Mouse (Mus musculus): ENCODE data around the gene Phactr1. TPM values are rescaled to one million over a fixed set of nuclear protein-coding genes. Genes with fewer than 3 reads are reported as not detected.

Phactr1 gene
- polyA plus RNA-seq, 1 experiment from 2014 or later = 12.6 TPM

DNA sequence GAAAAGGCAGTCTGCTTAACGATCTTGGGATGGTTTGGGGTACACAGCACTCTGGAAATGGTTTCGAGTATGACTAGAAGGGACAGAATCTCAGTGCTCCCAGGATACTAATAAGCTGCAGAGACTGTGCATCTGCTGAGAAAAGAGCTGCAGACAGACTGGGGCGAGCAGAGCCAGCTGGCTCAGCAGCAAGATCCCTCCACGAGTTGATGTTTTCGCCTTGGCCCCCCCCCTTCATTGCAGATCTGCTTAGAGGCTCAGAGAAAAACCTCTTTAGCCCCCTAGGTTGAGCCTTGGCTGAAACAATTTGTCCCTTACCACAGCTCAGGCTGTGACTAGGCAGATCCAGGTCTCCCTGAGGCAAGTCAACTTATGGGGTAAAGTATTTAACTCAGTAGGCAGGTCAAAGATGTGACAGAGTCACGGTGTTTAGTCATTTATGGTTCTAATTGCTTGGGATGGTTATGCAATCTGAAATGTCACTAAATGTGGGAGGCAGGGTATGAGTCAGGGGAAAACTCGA is 45.3 kb downstream of the Phactr1 start:
- Histone ChIP-seq H3K9me3 (replicated peaks; ENCODE audit: control insufficient read depth, low read length) (no peaks in the 10 kb centered on the region), H3K9ac (replicated peaks; ENCODE audit: low read length) (no peak overlapping the region), H3K27ac (replicated peaks; ENCODE audit: low read depth, low read length) (no peak overlapping the region), H3K36me3 (replicated peaks; ENCODE audit: control insufficient read depth, insufficient read depth, low read depth, low read length) (no peaks in the 10 kb centered on the region), H3K4me2 (ENCODE audit: low read depth, low read length) (no peak overlapping the region), H3K4me3 (ENCODE audit: low read depth, low read length) (no peak overlapping the region), H3K4me1 (ENCODE audit: control insufficient read depth, insufficient read depth, low read length) (no peaks in the 10 kb centered on the region), H3K27me3 (ENCODE audit: control insufficient read depth, insufficient read depth, low read length) (no peaks in the 10 kb centered on the region)
- DNase-seq (ENCODE audit: low spot score) (no peak), ATAC-seq (replicated peaks; ENCODE audit: insufficient number of reproducible peaks, low FRiP score, low TSS enrichment, low read depth) (no peak)
- 62% methylated on average over 7 of the region's 7 CpGs for WGBS

DNA sequence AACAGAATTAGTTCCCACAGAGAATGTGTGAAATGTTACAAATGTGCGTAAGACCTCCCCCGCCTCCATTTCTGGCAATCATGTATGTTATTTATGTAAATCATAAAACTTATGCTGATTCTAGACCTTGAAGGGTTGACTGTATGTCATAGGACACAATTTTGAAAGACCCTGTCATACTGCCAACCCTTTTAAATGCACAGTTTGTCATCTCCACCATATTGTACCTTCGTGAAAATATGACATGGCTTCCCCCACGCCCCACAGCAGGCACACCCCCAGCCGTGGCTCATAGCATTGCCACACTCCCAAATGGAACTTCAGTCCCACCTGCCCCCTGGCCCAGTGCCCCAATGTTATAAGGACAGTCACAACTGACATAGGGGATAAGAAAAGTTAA is 57.1 kb downstream of the Phactr1 start:
- no peaks in the 10 kb centered on the region for H3K4me1 ChIP-seq (ENCODE audit: control insufficient read depth, insufficient read depth, low read length)
- H3K36me3 ChIP-seq (replicated peaks; ENCODE audit: control insufficient read depth, insufficient read depth, low read depth, low read length) = no peaks in the 10 kb centered on the region
- no peak for DNase-seq (ENCODE audit: low spot score)
- H3K4me2 ChIP-seq (ENCODE audit: low read depth, low read length) = no peak overlapping the region
- H3K4me3 ChIP-seq (ENCODE audit: low read depth, low read length) = no peak overlapping the region
- whole genome bisulfite sequencing = 86% methylated on average over 5 of the region's 5 CpGs
- H3K9ac ChIP-seq (replicated peaks; ENCODE audit: low read length) = no peak overlapping the region
- H3K27ac ChIP-seq (replicated peaks; ENCODE audit: low read depth, low read length) = no peak overlapping the region
- H3K27me3 ChIP-seq (ENCODE audit: control insufficient read depth, insufficient read depth, low read length) = no peaks in the 10 kb centered on the region
- ATAC-seq (replicated peaks; ENCODE audit: insufficient number of reproducible peaks, low FRiP score, low TSS enrichment, low read depth) = no peak
- H3K9me3 ChIP-seq (replicated peaks; ENCODE audit: control insufficient read depth, low read length) = no peaks in the 10 kb centered on the region

DNA sequence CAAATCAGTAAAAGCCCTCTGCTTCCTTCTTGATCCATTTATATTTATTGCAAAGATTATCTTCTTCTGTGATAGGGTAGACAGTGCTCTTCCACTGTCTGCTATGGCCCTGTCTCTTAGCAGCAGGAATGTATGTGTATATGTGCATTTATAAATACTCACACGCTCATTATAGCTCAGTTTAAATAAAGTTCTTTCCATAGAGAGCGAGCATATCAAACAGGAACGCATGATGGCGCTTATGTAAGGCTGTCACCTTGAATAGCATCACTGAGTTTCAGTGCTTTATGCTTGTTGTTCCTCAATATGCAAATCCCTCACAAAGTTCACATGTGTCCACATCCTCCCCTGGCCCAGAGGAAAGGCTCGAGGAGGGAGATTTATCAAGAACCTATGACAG is 57.7 kb downstream of the Phactr1 start:
- ATAC-seq (replicated peaks; ENCODE audit: insufficient number of reproducible peaks, low FRiP score, low TSS enrichment, low read depth) = no peak
- H3K4me2 ChIP-seq (ENCODE audit: low read depth, low read length) = no peak overlapping the region
- no peaks in the 10 kb centered on the region for H3K27me3 ChIP-seq (ENCODE audit: control insufficient read depth, insufficient read depth, low read length)
- no peaks in the 10 kb centered on the region for H3K4me1 ChIP-seq (ENCODE audit: control insufficient read depth, insufficient read depth, low read length)
- no peaks in the 10 kb centered on the region for H3K36me3 ChIP-seq (replicated peaks; ENCODE audit: control insufficient read depth, insufficient read depth, low read depth, low read length)
- 86% methylated on average over 5 of the region's 5 CpGs for WGBS
- H3K9ac ChIP-seq (replicated peaks; ENCODE audit: low read length) = no peak overlapping the region
- H3K9me3 ChIP-seq (replicated peaks; ENCODE audit: control insufficient read depth, low read length) = no peaks in the 10 kb centered on the region
- DNase-seq (ENCODE audit: low spot score) = no peak
- no peak overlapping the region for H3K27ac ChIP-seq (replicated peaks; ENCODE audit: low read depth, low read length)
- no peak overlapping the region for H3K4me3 ChIP-seq (ENCODE audit: low read depth, low read length)

DNA sequence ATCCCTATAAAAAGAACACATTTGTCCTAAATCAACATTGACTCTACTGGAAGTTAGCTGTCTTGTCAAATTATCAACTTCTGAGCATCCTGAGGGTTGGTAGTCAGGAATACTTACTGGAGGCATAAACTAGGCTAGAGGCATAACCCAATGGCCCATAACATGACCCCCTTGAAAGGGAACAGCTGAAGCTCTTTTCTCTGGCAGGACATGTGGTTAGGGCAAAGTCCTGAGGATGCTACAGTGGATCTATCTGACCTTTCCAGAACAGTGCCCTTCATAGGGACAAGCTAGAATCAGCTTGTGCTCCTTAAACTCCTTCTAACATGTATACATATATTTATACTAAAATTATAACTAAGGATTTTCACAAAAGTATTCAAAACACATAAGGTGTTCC is 61.8 kb downstream of the Phactr1 start:
- no peak overlapping the region for H3K27ac ChIP-seq (replicated peaks; ENCODE audit: low read depth, low read length)
- ATAC-seq (replicated peaks; ENCODE audit: insufficient number of reproducible peaks, low FRiP score, low TSS enrichment, low read depth) = no peak
- no peaks in the 10 kb centered on the region for H3K27me3 ChIP-seq (ENCODE audit: control insufficient read depth, insufficient read depth, low read length)
- no peaks in the 10 kb centered on the region for H3K4me1 ChIP-seq (ENCODE audit: control insufficient read depth, insufficient read depth, low read length)
- H3K4me3 ChIP-seq (ENCODE audit: low read depth, low read length) = no peak overlapping the region
- no peak overlapping the region for H3K4me2 ChIP-seq (ENCODE audit: low read depth, low read length)
- H3K36me3 ChIP-seq (replicated peaks; ENCODE audit: control insufficient read depth, insufficient read depth, low read depth, low read length) = no peaks in the 10 kb centered on the region
- H3K9ac ChIP-seq (replicated peaks; ENCODE audit: low read length) = no peak overlapping the region
- no peaks in the 10 kb centered on the region for H3K9me3 ChIP-seq (replicated peaks; ENCODE audit: control insufficient read depth, low read length)
- DNase-seq (ENCODE audit: low spot score) = no peak

DNA sequence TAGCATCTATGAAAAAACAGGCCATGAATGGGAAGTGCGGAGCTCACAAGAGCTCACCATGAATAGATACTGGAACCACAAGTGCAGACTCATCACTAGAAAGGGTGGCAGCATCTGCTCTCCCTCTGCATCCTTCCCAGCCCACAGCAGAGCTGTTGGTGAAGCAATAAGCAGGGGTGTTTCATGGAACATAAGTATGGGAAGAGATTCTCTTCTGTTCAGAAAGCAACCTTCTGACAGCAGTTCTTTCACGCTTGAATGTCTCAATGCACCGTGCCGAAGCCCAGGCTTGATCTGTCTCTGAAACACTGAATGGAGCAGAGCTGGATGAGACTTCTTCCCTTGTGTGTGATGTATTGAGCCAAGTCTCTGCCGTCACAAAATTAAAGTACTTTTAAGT is 64.0 kb downstream of the Phactr1 start:
- 75% methylated on average over 5 of the region's 5 CpGs for WGBS
- Histone ChIP-seq H3K4me2 (ENCODE audit: low read depth, low read length) (no peak overlapping the region), H3K27me3 (ENCODE audit: control insufficient read depth, insufficient read depth, low read length) (no peaks in the 10 kb centered on the region), H3K4me3 (ENCODE audit: low read depth, low read length) (no peak overlapping the region), H3K9ac (replicated peaks; ENCODE audit: low read length) (no peak overlapping the region), H3K27ac (replicated peaks; ENCODE audit: low read depth, low read length) (no peak overlapping the region), H3K36me3 (replicated peaks; ENCODE audit: control insufficient read depth, insufficient read depth, low read depth, low read length) (no peaks in the 10 kb centered on the region), H3K9me3 (replicated peaks; ENCODE audit: control insufficient read depth, low read length) (no peaks in the 10 kb centered on the region), H3K4me1 (ENCODE audit: control insufficient read depth, insufficient read depth, low read length) (no peaks in the 10 kb centered on the region)
- DNase-seq (ENCODE audit: low spot score) = no peak
- no peak for ATAC-seq (replicated peaks; ENCODE audit: insufficient number of reproducible peaks, low FRiP score, low TSS enrichment, low read depth)

DNA sequence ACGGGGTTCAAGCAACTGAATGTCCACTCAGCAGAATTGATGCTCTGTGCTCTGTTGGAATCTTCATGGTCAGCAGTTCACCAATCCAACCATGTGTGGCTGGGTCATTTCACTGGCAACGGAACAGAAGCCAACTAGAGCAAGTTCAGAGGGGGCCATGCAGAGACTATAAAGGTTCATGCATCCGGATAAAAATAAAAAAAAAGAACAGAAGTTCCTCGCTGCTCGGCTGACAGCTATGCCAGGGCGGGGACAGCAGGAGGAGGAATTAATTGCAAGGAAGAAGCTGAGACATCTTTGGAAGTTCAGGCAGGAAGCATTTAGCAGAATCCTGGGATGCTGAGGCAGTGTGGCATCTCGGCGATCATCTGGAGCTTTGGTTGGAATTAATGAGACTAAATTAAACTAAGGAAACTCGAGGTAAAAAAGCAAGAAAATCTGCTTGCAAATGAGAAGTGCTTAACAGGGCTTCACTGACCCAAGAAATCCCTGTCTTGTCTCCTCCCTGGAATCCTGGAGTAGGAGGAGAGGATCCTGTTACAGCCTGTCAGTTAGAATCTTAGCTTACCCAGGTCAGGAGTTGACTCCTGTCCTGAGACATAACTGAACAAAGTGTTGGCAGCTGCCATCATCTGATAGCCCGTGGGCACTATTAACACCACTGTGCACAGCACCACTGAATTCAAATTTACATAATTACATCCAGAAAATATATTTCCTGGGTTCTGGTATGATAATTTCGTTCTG is 77.4 kb downstream of the Phactr1 start:
- ATAC-seq (replicated peaks; ENCODE audit: insufficient number of reproducible peaks, low FRiP score, low TSS enrichment, low read depth) = no peak
- no peaks in the 10 kb centered on the region for H3K36me3 ChIP-seq (replicated peaks; ENCODE audit: control insufficient read depth, insufficient read depth, low read depth, low read length)
- 21% methylated on average over 11 of the region's 11 CpGs for WGBS
- no peak overlapping the region for H3K27ac ChIP-seq (replicated peaks; ENCODE audit: low read depth, low read length)
- H3K4me1 ChIP-seq (ENCODE audit: control insufficient read depth, insufficient read depth, low read length) = no peaks in the 10 kb centered on the region
- no peak overlapping the region; the same call in 1 of the 2 replicates for H3K4me2 ChIP-seq (ENCODE audit: low read depth, low read length)
- H3K4me3 ChIP-seq (ENCODE audit: low read depth, low read length) = no peak overlapping the region
- no peak overlapping the region for H3K9ac ChIP-seq (replicated peaks; ENCODE audit: low read length)
- no peaks in the 10 kb centered on the region for H3K9me3 ChIP-seq (replicated peaks; ENCODE audit: control insufficient read depth, low read length)
- peak; percentile 40 for DNase-seq (ENCODE audit: low spot score)
- H3K27me3 ChIP-seq (ENCODE audit: control insufficient read depth, insufficient read depth, low read length) = no peaks in the 10 kb centered on the region

DNA sequence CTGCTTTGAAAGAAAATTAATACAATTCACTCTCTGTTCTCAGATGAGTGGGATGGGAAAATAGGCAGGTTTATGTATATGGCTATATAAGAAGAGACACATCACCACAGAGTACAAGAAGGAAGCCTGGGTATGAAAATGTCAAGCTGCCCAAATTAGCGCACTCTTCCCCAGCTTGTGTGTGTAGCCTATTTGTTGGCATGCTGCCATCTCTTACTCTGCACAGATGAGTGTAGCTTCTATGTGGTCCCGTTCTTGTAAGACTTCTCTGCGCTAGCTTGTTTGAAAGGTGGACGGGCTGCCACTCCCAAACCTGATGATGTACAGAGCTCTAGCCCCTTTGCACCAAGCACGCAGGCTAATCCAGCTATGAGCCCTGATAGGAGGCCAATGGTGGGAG is 78.7 kb downstream of the Phactr1 start:
- no peaks in the 10 kb centered on the region for H3K27me3 ChIP-seq (ENCODE audit: control insufficient read depth, insufficient read depth, low read length)
- H3K4me2 ChIP-seq (ENCODE audit: low read depth, low read length) = no peak overlapping the region
- no peak overlapping the region for H3K4me3 ChIP-seq (ENCODE audit: low read depth, low read length)
- H3K27ac ChIP-seq (replicated peaks; ENCODE audit: low read depth, low read length) = no peak overlapping the region
- no peaks in the 10 kb centered on the region for H3K4me1 ChIP-seq (ENCODE audit: control insufficient read depth, insufficient read depth, low read length)
- 79% methylated on average over 5 of the region's 5 CpGs for WGBS
- no peak overlapping the region for H3K9ac ChIP-seq (replicated peaks; ENCODE audit: low read length)
- no peaks in the 10 kb centered on the region for H3K9me3 ChIP-seq (replicated peaks; ENCODE audit: control insufficient read depth, low read length)
- no peak for DNase-seq (ENCODE audit: low spot score)
- no peaks in the 10 kb centered on the region for H3K36me3 ChIP-seq (replicated peaks; ENCODE audit: control insufficient read depth, insufficient read depth, low read depth, low read length)
- ATAC-seq (replicated peaks; ENCODE audit: insufficient number of reproducible peaks, low FRiP score, low TSS enrichment, low read depth) = no peak

DNA sequence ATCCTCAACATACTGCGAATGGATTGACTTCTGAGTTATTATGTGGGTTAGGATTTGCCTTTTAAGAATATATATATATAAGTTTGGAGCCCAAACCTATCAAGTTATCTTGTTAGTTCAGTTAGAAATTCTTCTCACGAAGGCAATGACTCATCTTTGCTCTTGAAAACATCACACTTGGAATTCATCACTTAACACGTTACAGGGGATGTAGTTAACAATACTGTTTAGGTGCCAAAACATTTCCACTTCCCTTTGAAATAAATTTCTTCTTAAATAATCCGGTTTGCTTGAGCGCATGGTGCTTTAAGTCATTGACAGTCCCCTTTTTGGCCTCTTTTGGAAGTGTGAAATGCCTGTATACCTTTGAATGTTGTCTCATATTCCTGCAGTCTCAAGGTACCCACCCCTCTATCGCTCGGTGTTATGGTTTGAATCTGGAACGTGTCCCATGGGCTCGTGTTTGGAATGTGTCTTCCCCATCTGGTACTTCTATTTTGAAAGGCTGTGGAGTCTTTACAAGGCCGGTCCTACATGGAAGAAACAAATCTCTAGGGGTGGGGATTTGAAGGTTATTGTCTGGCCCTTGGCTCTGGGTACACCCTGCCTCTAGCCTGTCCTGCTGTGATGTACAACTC is 80.6 kb downstream of the Phactr1 start:
- Histone ChIP-seq H3K4me1 (ENCODE audit: control insufficient read depth, insufficient read depth, low read length) (no peaks in the 10 kb centered on the region), H3K4me3 (ENCODE audit: low read depth, low read length) (no peak overlapping the region), H3K36me3 (replicated peaks; ENCODE audit: control insufficient read depth, insufficient read depth, low read depth, low read length) (no peaks in the 10 kb centered on the region), H3K27ac (replicated peaks; ENCODE audit: low read depth, low read length) (no peak overlapping the region), H3K9ac (replicated peaks; ENCODE audit: low read length) (no peak overlapping the region), H3K27me3 (ENCODE audit: control insufficient read depth, insufficient read depth, low read length) (no peaks in the 10 kb centered on the region), H3K9me3 (replicated peaks; ENCODE audit: control insufficient read depth, low read length) (no peaks in the 10 kb centered on the region), H3K4me2 (ENCODE audit: low read depth, low read length) (no peak overlapping the region)
- WGBS = 89% methylated on average over 10 of the region's 10 CpGs
- ATAC-seq (replicated peaks; ENCODE audit: insufficient number of reproducible peaks, low FRiP score, low TSS enrichment, low read depth) (no peak), DNase-seq (ENCODE audit: low spot score) (no peak)

Measured in embryonic facial prominence, embryonic 11.5 days (tissue).